Mouse (Mus musculus) megakaryocyte, embryonic 14.5 days (primary cell): ENCODE measurements around the gene Nrgn.

Experiments used
- FLI1 ChIP-seq: IDR thresholded peaks from 2 replicates; pipeline ENCODE4 v1.6.1; 2012; ENCODE audit warnings: low read length, inconsistent platforms, mixed read lengths
- GATA1 ChIP-seq: IDR thresholded peaks from 3 replicates; pipeline ENCODE4 v1.6.1; 2012; ENCODE audit warnings: mixed read lengths, low read length, inconsistent platforms, borderline replicate concordance

DNA sequence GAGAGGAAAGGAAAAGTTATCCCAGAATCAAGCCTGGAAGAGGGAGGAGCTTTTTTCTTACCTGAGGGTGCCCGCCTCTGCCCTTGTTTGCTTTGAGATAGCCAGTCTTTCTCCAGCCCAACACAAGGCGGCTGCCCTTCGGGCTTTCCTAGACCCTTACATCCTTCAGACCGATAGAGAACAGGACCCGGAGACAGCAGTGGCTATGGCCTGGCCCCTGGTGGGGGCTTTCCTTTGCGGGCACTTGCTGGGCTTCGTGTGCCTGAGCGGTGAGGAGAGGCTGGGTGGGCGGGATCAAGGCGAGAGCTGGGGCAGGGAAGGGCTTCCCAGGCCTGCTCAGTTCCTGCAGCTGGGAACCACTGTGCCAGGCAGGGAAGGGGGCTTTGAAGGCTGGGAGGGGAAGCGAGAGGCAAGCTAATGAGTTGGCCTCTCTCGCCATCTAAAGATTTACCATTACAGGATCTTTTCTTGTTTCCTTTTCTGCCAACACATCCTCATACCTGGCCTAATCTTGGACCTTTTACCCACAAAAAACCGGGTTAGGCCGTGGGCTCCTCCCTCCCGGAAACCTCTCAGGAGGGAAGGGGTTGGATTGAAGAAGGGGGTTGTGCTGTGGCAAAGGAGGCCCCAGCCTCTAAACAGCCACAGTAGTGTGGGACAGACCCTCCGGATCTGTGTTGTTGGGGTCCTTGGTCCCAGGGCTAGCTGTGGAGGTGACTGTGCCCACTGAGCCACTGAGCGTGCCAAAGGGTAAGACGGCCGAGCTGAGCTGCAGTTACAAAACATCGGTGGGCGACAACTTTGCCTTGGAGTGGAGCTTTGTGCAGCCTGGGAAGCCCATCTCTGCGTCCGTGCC is 13.3 kb downstream of the Nrgn start, which contains the start of gene Vsig2:
- TF ChIP-seq GATA1 (no peak), FLI1 (no peak)
